ENCODE assay signal across 8 mouse cellular contexts in genomic region chr5:134986298-134987268, GRCm38 (mm10). TPM values are rescaled to one million over a fixed set of nuclear protein-coding genes. Genes with fewer than 3 reads are reported as not detected.
DNase-seq lines count a peak whose midpoint lies in the region; ATAC-seq lines count a peak whose summit lies in the region.

No protein-coding gene starts in this region.

- peaks cover 77% of the 10 kb centered on the region for H3K27me3 ChIP-seq in heart, embryonic 13.5 days (replicated peaks)
- H3K27me3 ChIP-seq in intestine, embryonic 15.5 days (replicated peaks): peaks cover 36% of the 10 kb centered on the region

- DNase-seq in heart, adult 18-20 months: no peak
- DNase-seq in spleen, adult 12 weeks (ENCODE audit: low spot score): no peak
- no peak for DNase-seq in urinary bladder, adult 2 months (ENCODE audit: low spot score)

- H3K36me3 ChIP-seq in heart, embryonic 13.5 days: no peaks in the 10 kb centered on the region
- H3K36me3 ChIP-seq in intestine, embryonic 15.5 days: no peaks in the 10 kb centered on the region

- no peak for ATAC-seq in heart, embryonic 13.5 days (ENCODE audit: extremely low read depth, insufficient number of reproducible peaks, low FRiP score, low TSS enrichment)
- ATAC-seq in common myeloid progenitor, adult 5-6 weeks (replicated peaks; ENCODE audit: low read depth, poor library complexity, severe bottlenecking): peak; percentile 59; the same call in 1 of the 2 replicates
- peak; percentile 19 for ATAC-seq in intestine, embryonic 15.5 days
- ATAC-seq in megakaryocyte-erythroid progenitor cell, adult 5-6 weeks (replicated peaks; ENCODE audit: low FRiP score, low TSS enrichment, poor library complexity, severe bottlenecking): peak; percentile 42; the same call in 1 of the 2 replicates
- no peak for ATAC-seq in monocyte, adult 5-6 weeks (replicated peaks; ENCODE audit: insufficient number of reproducible peaks, low FRiP score, low TSS enrichment, poor library complexity, severe bottlenecking)

- WGBS in heart, embryonic 13.5 days: 3% methylated on average over 79 of the region's 79 CpGs
- WGBS in intestine, embryonic 15.5 days: 4% methylated on average over 79 of the region's 79 CpGs

- H3K4me1 ChIP-seq in heart, embryonic 13.5 days: peaks cover 25% of the 10 kb centered on the region
- peaks cover 13% of the 10 kb centered on the region for H3K4me1 ChIP-seq in intestine, embryonic 15.5 days (replicated peaks)

- peak overlapping the region; percentile 68 for H3K4me2 ChIP-seq in heart, embryonic 13.5 days
- H3K4me2 ChIP-seq in intestine, embryonic 15.5 days (replicated peaks): peak overlapping the region; percentile 59

- H3K9me3 ChIP-seq in heart, embryonic 13.5 days: no peaks in the 10 kb centered on the region
- H3K9me3 ChIP-seq in intestine, embryonic 15.5 days: no peaks in the 10 kb centered on the region

- H3K27ac ChIP-seq in heart, embryonic 13.5 days (replicated peaks): no peak overlapping the region
- peak overlapping the region; percentile 90 for H3K27ac ChIP-seq in intestine, embryonic 15.5 days

- H3K4me3 ChIP-seq in heart, embryonic 13.5 days: peak overlapping the region; percentile 46
- peak overlapping the region; percentile 46 for H3K4me3 ChIP-seq in intestine, embryonic 15.5 days (replicated peaks)

- peak overlapping the region; percentile 62; the same call in 1 of the 2 replicates for H3K9ac ChIP-seq in heart, embryonic 13.5 days
- H3K9ac ChIP-seq in intestine, embryonic 15.5 days: peak overlapping the region; percentile 58

RNA-seq across cellular contexts. Expression of gene Cldn3, which starts 0.6 kb away (rescaled TPM):
- polyA plus RNA-seq in heart, embryonic 13.5 days (2015; fragmentation: Nextera tagmentation; extraction: Ambion mirVana): 6.3 and 7.0 TPM in 2 replicates
- 1 to 10 TPM in 1 of 2 experiments, under 1 TPM in 1; 0.20 to 1.8 TPM for total RNA-seq in heart, adult 18-20 months (2021)
- total RNA-seq in common myeloid progenitor, adult 5-6 weeks (2017): not detected in 2 replicates
- 173 and 195 TPM in 2 replicates for polyA plus RNA-seq in intestine, embryonic 15.5 days (2015; fragmentation: Nextera tagmentation; extraction: Ambion mirVana)
- not detected in 2 replicates for total RNA-seq in megakaryocyte-erythroid progenitor cell, adult 5-6 weeks (2014; fragmentation: Nextera tagmentation)
- not detected in 2 replicates for total RNA-seq in megakaryocyte-erythroid progenitor cell, adult 5-6 weeks (2017)
- total RNA-seq in monocyte, adult 5-6 weeks (2017): not detected in 3 replicates
- 0.15 and 0.17 TPM in 2 replicates for polyA plus RNA-seq in urinary bladder, adult 2 months (2012; rRNA removed)

RNA-seq across cellular contexts. Expression of gene Abhd11, which starts 22.4 kb away (rescaled TPM):
- 59.1 and 65.8 TPM in 2 replicates for polyA plus RNA-seq in heart, embryonic 13.5 days (2015; fragmentation: Nextera tagmentation; extraction: Ambion mirVana)
- total RNA-seq in heart, adult 18-20 months (2021): 10 to 100 TPM; 67.1 to 69.4 TPM
- 37.5 and 40.1 TPM in 2 replicates for total RNA-seq in common myeloid progenitor, adult 5-6 weeks (2017)
- polyA plus RNA-seq in intestine, embryonic 15.5 days (2015; fragmentation: Nextera tagmentation; extraction: Ambion mirVana): 96.0 and 101 TPM in 2 replicates
- 55.8 and 82.2 TPM in 2 replicates for total RNA-seq in megakaryocyte-erythroid progenitor cell, adult 5-6 weeks (2014; fragmentation: Nextera tagmentation)
- 36.9 and 46.7 TPM in 2 replicates for total RNA-seq in megakaryocyte-erythroid progenitor cell, adult 5-6 weeks (2017)
- total RNA-seq in monocyte, adult 5-6 weeks (2017): 13.0 to 27.0 TPM (median 24.1 TPM) in 3 replicates
- polyA plus RNA-seq in urinary bladder, adult 2 months (2012; rRNA removed): 50.0 and 69.5 TPM in 2 replicates

RNA-seq across cellular contexts. Expression of gene Stx1a, which starts 36.7 kb away (rescaled TPM):
- polyA plus RNA-seq in heart, embryonic 13.5 days (2015; fragmentation: Nextera tagmentation; extraction: Ambion mirVana): 8.2 and 8.3 TPM in 2 replicates
- 1 to 10 TPM; 1.0 to 1.5 TPM for total RNA-seq in heart, adult 18-20 months (2021)
- total RNA-seq in common myeloid progenitor, adult 5-6 weeks (2017): 0.27 TPM in 1 of 2 replicates, not detected in the other
- 13.0 and 15.7 TPM in 2 replicates for polyA plus RNA-seq in intestine, embryonic 15.5 days (2015; fragmentation: Nextera tagmentation; extraction: Ambion mirVana)
- 0.17 and 0.98 TPM in 2 replicates for total RNA-seq in megakaryocyte-erythroid progenitor cell, adult 5-6 weeks (2014; fragmentation: Nextera tagmentation)
- not detected in 2 replicates for total RNA-seq in megakaryocyte-erythroid progenitor cell, adult 5-6 weeks (2017)
- total RNA-seq in monocyte, adult 5-6 weeks (2017): 0.29 to 0.76 TPM in 2 of 3 replicates, not detected in the other
- 9.6 and 11.5 TPM in 2 replicates for polyA plus RNA-seq in urinary bladder, adult 2 months (2012; rRNA removed)

RNA-seq across cellular contexts. Expression of gene Cldn4, which starts 39.8 kb away (rescaled TPM):
- 1.6 and 1.7 TPM in 2 replicates for polyA plus RNA-seq in heart, embryonic 13.5 days (2015; fragmentation: Nextera tagmentation; extraction: Ambion mirVana)
- under 1 TPM in 1 of 2 experiments, not detected in 1; 0.62 TPM for total RNA-seq in heart, adult 18-20 months (2021)
- 0.92 TPM in 1 of 2 replicates, not detected in the other for total RNA-seq in common myeloid progenitor, adult 5-6 weeks (2017)
- polyA plus RNA-seq in intestine, embryonic 15.5 days (2015; fragmentation: Nextera tagmentation; extraction: Ambion mirVana): 45.6 and 49.2 TPM in 2 replicates
- not detected in 2 replicates for total RNA-seq in megakaryocyte-erythroid progenitor cell, adult 5-6 weeks (2014; fragmentation: Nextera tagmentation)
- not detected in 2 replicates for total RNA-seq in megakaryocyte-erythroid progenitor cell, adult 5-6 weeks (2017)
- total RNA-seq in monocyte, adult 5-6 weeks (2017): not detected in 3 replicates
- 295 and 393 TPM in 2 replicates for polyA plus RNA-seq in urinary bladder, adult 2 months (2012; rRNA removed)

RNA-seq across cellular contexts. Expression of gene Mettl27, which starts 54.4 kb away (rescaled TPM):
- polyA plus RNA-seq in heart, embryonic 13.5 days (2015; fragmentation: Nextera tagmentation; extraction: Ambion mirVana): 9.3 and 10.4 TPM in 2 replicates
- 1 to 10 TPM; 5.7 to 7.2 TPM for total RNA-seq in heart, adult 18-20 months (2021)
- total RNA-seq in common myeloid progenitor, adult 5-6 weeks (2017): 7.4 and 10.0 TPM in 2 replicates
- 18.5 and 25.7 TPM in 2 replicates for polyA plus RNA-seq in intestine, embryonic 15.5 days (2015; fragmentation: Nextera tagmentation; extraction: Ambion mirVana)
- total RNA-seq in megakaryocyte-erythroid progenitor cell, adult 5-6 weeks (2014; fragmentation: Nextera tagmentation): 9.9 and 12.8 TPM in 2 replicates
- total RNA-seq in megakaryocyte-erythroid progenitor cell, adult 5-6 weeks (2017): 6.5 and 18.5 TPM in 2 replicates
- 1.3 to 1.6 TPM in 2 of 3 replicates, not detected in the other for total RNA-seq in monocyte, adult 5-6 weeks (2017)
- polyA plus RNA-seq in urinary bladder, adult 2 months (2012; rRNA removed): 84.7 and 103 TPM in 2 replicates

Comparison
In these comparisons a context has a peak if more than half of its experiments do, and no peak if none do; other contexts are left out.
1. ATAC-seq: peak in common myeloid progenitor, adult 5-6 weeks (single experiment), intestine, embryonic 15.5 days (single experiment) and megakaryocyte-erythroid progenitor cell, adult 5-6 weeks (single experiment); none in heart, embryonic 13.5 days (single experiment) and monocyte, adult 5-6 weeks (single experiment).